Mouse (Mus musculus) midbrain, embryonic 10.5 days (tissue): ENCODE measurements at regions not wholly inside any gene's neighbourhood (a gene's known extent, or its start where the extent isn't known, plus 50 kb on each side); places are given as distances from the start of the nearest gene placed in this dataset.
A peak's percentile ranks its signal among the peaks of the same experiment; 100 is the strongest.

ENCODE experiments used
- DNase-seq: peaks from one replicate; pipeline ENCODE4 v3.0.0-alpha.2; 2017; ENCODE audit warnings: low spot score
- H3K27ac ChIP-seq: fragments of 300-500 bp; sonication (generic); replicated peaks from 2 replicates; pipeline ENCODE4 v1.5.1; 2016; ENCODE audit warnings: mild to moderate bottlenecking
- H3K27me3 ChIP-seq: fragments of 300-500 bp; sonication (generic); 2 replicates; pipeline ENCODE4 v1.6.1; 2016; ENCODE audit warnings: low read depth, mild to moderate bottlenecking; ENCODE audit not compliant: poor library complexity, severe bottlenecking
- H3K36me3 ChIP-seq: fragments of 300-500 bp; sonication (generic); 2 replicates; pipeline ENCODE4 v1.6.1; 2016; ENCODE audit warnings: mild to moderate bottlenecking, moderate library complexity
- H3K4me1 ChIP-seq: fragments of 300-500 bp; sonication (generic); 2 replicates; pipeline ENCODE4 v1.6.1; 2016
- H3K4me3 ChIP-seq: fragments of 300-500 bp; sonication (generic); 2 replicates; pipeline ENCODE4 v1.5.1; 2016; ENCODE audit warnings: mild to moderate bottlenecking, moderate library complexity
- H3K9me3 ChIP-seq: fragments of 300-500 bp; sonication (generic); replicated peaks from 2 replicates; pipeline ENCODE4 v1.6.1; 2016; ENCODE audit warnings: mild to moderate bottlenecking
- WGBS: fragments of 180-500 bp; shearing (Covaris S2); methylation state at CpG from one replicate; pipeline ENCODE4 v1.1.7; 2016; 5-methylcytosine and 5-hydroxymethylcytosine counted together

GRCm38 (mm10) chr11:56786351-56786750 is 224.8 kb upstream of the Gria1 start:
- no peaks in the 10 kb centered on the region for H3K27me3 ChIP-seq

GRCm38 (mm10) chr11:56792691-56793090 is 218.5 kb upstream of the Gria1 start:
- no peaks in the 10 kb centered on the region for H3K4me1 ChIP-seq
- H3K9me3 ChIP-seq: no peaks in the 10 kb centered on the region
- H3K27ac ChIP-seq: no peak overlapping the region
- H3K27me3 ChIP-seq: no peaks in the 10 kb centered on the region
- H3K36me3 ChIP-seq: no peaks in the 10 kb centered on the region
- DNase-seq: no peak
- H3K4me3 ChIP-seq: no peak overlapping the region
- 90% methylated on average over 2 of the region's 2 CpGs for WGBS

More at GRCm38 (mm10) chr11:56786351-56786750, 224.8 kb upstream of the Gria1 start:
- WGBS: 90% methylated on average over 4 of the region's 4 CpGs
- H3K36me3 ChIP-seq: no peaks in the 10 kb centered on the region
- no peak for DNase-seq
- no peak overlapping the region for H3K4me3 ChIP-seq
- H3K9me3 ChIP-seq: no peaks in the 10 kb centered on the region
- no peak overlapping the region for H3K27ac ChIP-seq
- no peaks in the 10 kb centered on the region for H3K4me1 ChIP-seq

GRCm38 (mm10) chr11:56807314-56807713 is 203.9 kb upstream of the Gria1 start:
- Histone ChIP-seq H3K36me3 (no peaks in the 10 kb centered on the region), H3K4me1 (no peaks in the 10 kb centered on the region), H3K9me3 (no peaks in the 10 kb centered on the region), H3K4me3 (no peak overlapping the region), H3K27ac (no peak overlapping the region), H3K27me3 (no peaks in the 10 kb centered on the region)
- DNase-seq: no peak
- 95% methylated on average over 4 of the region's 4 CpGs for WGBS

- WGBS: 90% methylated on average over 2 of the region's 2 CpGs
- no peaks in the 10 kb centered on the region for H3K4me1 ChIP-seq
- no peaks in the 10 kb centered on the region for H3K9me3 ChIP-seq
- DNase-seq: no peak
- no peaks in the 10 kb centered on the region for H3K27me3 ChIP-seq
- no peak overlapping the region for H3K4me3 ChIP-seq
- no peak overlapping the region for H3K27ac ChIP-seq
- H3K36me3 ChIP-seq: no peaks in the 10 kb centered on the region
These were observed 201.0 kb upstream of the Gria1 start for GRCm38 (mm10) chr11:56810141-56810540.

GRCm38 (mm10) chr11:56812121-56812520 is 199.1 kb upstream of the Gria1 start:
- H3K9me3 ChIP-seq: no peaks in the 10 kb centered on the region
- peak; percentile 29 for DNase-seq
- WGBS: 56% methylated on average over 4 of the region's 4 CpGs

GRCm38 (mm10) chr11:56823471-56823870 is 187.7 kb upstream of the Gria1 start:
- no peaks in the 10 kb centered on the region for H3K27me3 ChIP-seq
- no peaks in the 10 kb centered on the region for H3K36me3 ChIP-seq
- H3K9me3 ChIP-seq: no peaks in the 10 kb centered on the region
- no peaks in the 10 kb centered on the region for H3K4me1 ChIP-seq
- H3K4me3 ChIP-seq: no peak overlapping the region
- no peak overlapping the region for H3K27ac ChIP-seq
- no peak for DNase-seq

More at GRCm38 (mm10) chr11:56812121-56812520, 199.1 kb upstream of the Gria1 start:
- Histone ChIP-seq H3K4me1 (no peaks in the 10 kb centered on the region), H3K27me3 (no peaks in the 10 kb centered on the region), H3K4me3 (no peak overlapping the region), H3K36me3 (no peaks in the 10 kb centered on the region), H3K27ac (no peak overlapping the region)

GRCm38 (mm10) chr11:56827499-56827898 is 183.7 kb upstream of the Gria1 start:
- Histone ChIP-seq H3K27ac (no peak overlapping the region), H3K4me3 (no peak overlapping the region), H3K9me3 (no peaks in the 10 kb centered on the region), H3K4me1 (no peaks in the 10 kb centered on the region), H3K27me3 (no peaks in the 10 kb centered on the region), H3K36me3 (no peaks in the 10 kb centered on the region)
- no peak for DNase-seq
- WGBS: 83% methylated on average over 5 of the region's 5 CpGs

GRCm38 (mm10) chr11:56862649-56863048 is 148.5 kb upstream of the Gria1 start:
- H3K27ac ChIP-seq: no peak overlapping the region
- no peaks in the 10 kb centered on the region for H3K4me1 ChIP-seq
- no peak for DNase-seq
- H3K27me3 ChIP-seq: no peaks in the 10 kb centered on the region
- H3K4me3 ChIP-seq: no peak overlapping the region
- H3K36me3 ChIP-seq: no peaks in the 10 kb centered on the region
- no peaks in the 10 kb centered on the region for H3K9me3 ChIP-seq
- 90% methylated on average over 4 of the region's 4 CpGs for WGBS

GRCm38 (mm10) chr11:56871640-56872039 is 139.5 kb upstream of the Gria1 start:
- Histone ChIP-seq H3K4me1 (no peaks in the 10 kb centered on the region), H3K27ac (no peak overlapping the region), H3K36me3 (no peaks in the 10 kb centered on the region), H3K9me3 (no peaks in the 10 kb centered on the region), H3K4me3 (no peak overlapping the region), H3K27me3 (no peaks in the 10 kb centered on the region)
- no peak for DNase-seq
- WGBS: 75% methylated on average over 3 of the region's 3 CpGs

- 49% methylated on average over 4 of the region's 4 CpGs for WGBS
- DNase-seq: peak; percentile 44
- Histone ChIP-seq H3K4me1 (peaks cover 13% of the 10 kb centered on the region), H3K36me3 (no peaks in the 10 kb centered on the region), H3K27ac (no peak overlapping the region), H3K27me3 (peaks cover 9% of the 10 kb centered on the region; the same call in 1 of the 2 replicates), H3K9me3 (no peaks in the 10 kb centered on the region), H3K4me3 (no peak overlapping the region)
These were observed 112.6 kb upstream of the Gria1 start for GRCm38 (mm10) chr11:56898548-56898951.

- peaks cover 18% of the 10 kb centered on the region for H3K4me1 ChIP-seq
- H3K27ac ChIP-seq: no peak overlapping the region
- no peaks in the 10 kb centered on the region for H3K36me3 ChIP-seq
- 85% methylated on average over 3 of the region's 3 CpGs for WGBS
- H3K27me3 ChIP-seq: peaks cover 9% of the 10 kb centered on the region; the same call in 1 of the 2 replicates
- H3K4me3 ChIP-seq: no peak overlapping the region
- H3K9me3 ChIP-seq: no peaks in the 10 kb centered on the region
- no peak for DNase-seq
These were observed 110.0 kb upstream of the Gria1 start for GRCm38 (mm10) chr11:56901201-56901600.

GRCm38 (mm10) chr11:56925368-56925896 is 85.8 kb upstream of the Gria1 start:
- Histone ChIP-seq H3K27ac (no peak overlapping the region), H3K4me1 (no peaks in the 10 kb centered on the region), H3K36me3 (no peaks in the 10 kb centered on the region), H3K9me3 (no peaks in the 10 kb centered on the region), H3K4me3 (no peak overlapping the region), H3K27me3 (no peaks in the 10 kb centered on the region)
- no peak for DNase-seq
- WGBS: 89% methylated on average over 7 of the region's 7 CpGs

- H3K4me3 ChIP-seq: no peak overlapping the region
- 83% methylated on average over 7 of the region's 7 CpGs for WGBS
- H3K4me1 ChIP-seq: no peaks in the 10 kb centered on the region
- H3K9me3 ChIP-seq: no peaks in the 10 kb centered on the region
- H3K36me3 ChIP-seq: no peaks in the 10 kb centered on the region
- DNase-seq: no peak
- H3K27ac ChIP-seq: no peak overlapping the region
- no peaks in the 10 kb centered on the region for H3K27me3 ChIP-seq
These were observed 78.4 kb upstream of the Gria1 start for GRCm38 (mm10) chr11:56932766-56933165.

GRCm38 (mm10) chr11:56952357-56952756 is 58.8 kb upstream of the Gria1 start:
- no peak overlapping the region for H3K27ac ChIP-seq
- H3K4me1 ChIP-seq: no peaks in the 10 kb centered on the region
- no peaks in the 10 kb centered on the region for H3K27me3 ChIP-seq
- no peaks in the 10 kb centered on the region for H3K36me3 ChIP-seq
- H3K9me3 ChIP-seq: no peaks in the 10 kb centered on the region
- 80% methylated on average over 2 of the region's 2 CpGs for WGBS
- no peak overlapping the region for H3K4me3 ChIP-seq
- DNase-seq: no peak
